Mouse (Mus musculus) embryonic facial prominence, embryonic 15.5 days (tissue): ENCODE results near the gene Fbxl12. TPM values are rescaled to one million over a fixed set of nuclear protein-coding genes. Genes with fewer than 3 reads are reported as not detected.

Experiments
- polyA plus RNA-seq: library from polyadenylated mRNA; unstranded; fragments of >200 nt; fragmentation: Nextera tagmentation; extraction: Ambion mirVana; gene quantifications from 2 replicates; pipeline ENCODE4 v1.2.1, GENCODE M21; 2015

Gene Fbxl12
- polyA plus RNA-seq, 1 experiment from 2014 or later, result 19.8 TPM

Other genes starting within 250 kb of the Fbxl12 start
- gene Zfp26, start 184.6 kb downstream of the Fbxl12 start, polyA plus RNA-seq, result 16.3 and 17.9 TPM in 2 replicates
- 20.8 and 21.1 TPM in 2 replicates for gene Zfp426, start 152.0 kb downstream of the Fbxl12 start, polyA plus RNA-seq
- 105 and 114 TPM in 2 replicates for gene Zfp266, start 123.3 kb downstream of the Fbxl12 start, polyA plus RNA-seq
- gene Zfp846, start 63.5 kb downstream of the Fbxl12 start, polyA plus RNA-seq, result 18.0 and 20.4 TPM in 2 replicates
- gene Ubl5, start 1.9 kb downstream of the Fbxl12 start, polyA plus RNA-seq, result 396 and 416 TPM in 2 replicates
- gene Pin1, start 7.3 kb upstream of the Fbxl12 start, polyA plus RNA-seq, result 47.7 and 49.5 TPM in 2 replicates
- gene Olfm2, start 101.6 kb upstream of the Fbxl12 start, polyA plus RNA-seq, result 13.4 and 13.8 TPM in 2 replicates
- 5.9 and 6.8 TPM in 2 replicates for gene Col5a3, start 170.3 kb upstream of the Fbxl12 start, polyA plus RNA-seq
- gene Rdh8, start 173.7 kb upstream of the Fbxl12 start, polyA plus RNA-seq, result not detected in 2 replicates
- gene A230050P20Rik, start 223.9 kb upstream of the Fbxl12 start, polyA plus RNA-seq, result 16.5 and 18.4 TPM in 2 replicates
- gene Angptl6, start 235.0 kb upstream of the Fbxl12 start, polyA plus RNA-seq, result 5.0 and 5.4 TPM in 2 replicates
- gene Ppan, start 243.4 kb upstream of the Fbxl12 start, polyA plus RNA-seq, result 83.2 and 89.9 TPM in 2 replicates